Mouse (Mus musculus) adrenal gland, adult (tissue): ENCODE data around the gene Gm20835.
"Not testable (repeated sequence)": the region's sequence is repeated elsewhere in the genome, so short reads cannot be mapped to it uniquely, and the experiment has no call there.

Experiments
- DNase-seq, 2 experiments: peaks; one replicate each; pipeline ENCODE4 v3.0.0; 2022 to 2023; ENCODE audit warnings: low spot score in 1 of 2; ENCODE audit not compliant: inconsistent age in 2 of 2

Gm20835 gene

GRCm38 (mm10) chrY:36735190-36735589, at the start of gene Gm20835:
Gm20835 (minus strand) TSS chrY:36735290.
- not testable (repeated sequence) for DNase-seq
